Mouse (Mus musculus): ENCODE results near the gene Mllt3. TPM values are rescaled to one million over a fixed set of nuclear protein-coding genes. Genes with fewer than 3 reads are reported as not detected.

The Mllt3 gene
- polyA plus RNA-seq, 1 experiment from 2014 or later = 81.7 TPM

- H3K4me3 ChIP-seq (replicated peaks) = no peak overlapping the region
- ATAC-seq (ENCODE audit: low FRiP score) = no peak
- no peaks in the 10 kb centered on the region for H3K27me3 ChIP-seq
- peaks cover 19% of the 10 kb centered on the region for H3K36me3 ChIP-seq (replicated peaks)
- WGBS = 79% methylated on average over 2 of the region's 2 CpGs
- no peaks in the 10 kb centered on the region for H3K9me3 ChIP-seq
- peaks cover 12% of the 10 kb centered on the region for H3K4me1 ChIP-seq
- H3K4me2 ChIP-seq = no peak overlapping the region
- no peak overlapping the region for H3K27ac ChIP-seq
- H3K9ac ChIP-seq = no peak overlapping the region
Measured at GRCm38 (mm10) chr4:87783809-87784208, 249.4 kb downstream of the Mllt3 start.

GRCm38 (mm10) chr4:87781971-87782370 is 251.2 kb downstream of the Mllt3 start:
- 94% methylated on average over 5 of the region's 5 CpGs for WGBS
- Histone ChIP-seq H3K4me2 (no peak overlapping the region), H3K9ac (no peak overlapping the region), H3K4me1 (peaks cover 12% of the 10 kb centered on the region), H3K27me3 (no peaks in the 10 kb centered on the region), H3K9me3 (no peaks in the 10 kb centered on the region), H3K4me3 (replicated peaks) (no peak overlapping the region), H3K36me3 (replicated peaks) (peaks cover 14% of the 10 kb centered on the region), H3K27ac (no peak overlapping the region)
- ATAC-seq (ENCODE audit: low FRiP score) = no peak

- Histone ChIP-seq H3K4me3 (replicated peaks) (no peak overlapping the region), H3K9ac (no peak overlapping the region), H3K4me2 (no peak overlapping the region), H3K4me1 (no peaks in the 10 kb centered on the region), H3K36me3 (replicated peaks) (peaks cover 22% of the 10 kb centered on the region), H3K27ac (no peak overlapping the region), H3K27me3 (no peaks in the 10 kb centered on the region), H3K9me3 (no peaks in the 10 kb centered on the region)
- no peak for ATAC-seq (ENCODE audit: low FRiP score)
- WGBS = 97% methylated on average over 2 of the region's 2 CpGs
Measured at GRCm38 (mm10) chr4:87775721-87776120, 257.4 kb downstream of the Mllt3 start.

- Histone ChIP-seq H3K27me3 (no peaks in the 10 kb centered on the region), H3K9me3 (no peaks in the 10 kb centered on the region), H3K4me3 (replicated peaks) (no peak overlapping the region), H3K4me2 (no peak overlapping the region), H3K27ac (no peak overlapping the region), H3K36me3 (replicated peaks) (peaks cover 22% of the 10 kb centered on the region), H3K9ac (no peak overlapping the region), H3K4me1 (no peaks in the 10 kb centered on the region)
- no peak for ATAC-seq (ENCODE audit: low FRiP score)
- 94% methylated on average over 4 of the region's 4 CpGs for WGBS
Measured at GRCm38 (mm10) chr4:87774515-87774914, 258.6 kb downstream of the Mllt3 start.

GRCm38 (mm10) chr4:87767711-87768561 is 265.2 kb downstream of the Mllt3 start:
- ATAC-seq (ENCODE audit: low FRiP score) = peak; percentile 84
- no peaks in the 10 kb centered on the region for H3K9me3 ChIP-seq
- no peaks in the 10 kb centered on the region for H3K27me3 ChIP-seq
- H3K9ac ChIP-seq = no peak overlapping the region
- peaks cover 6% of the 10 kb centered on the region for H3K36me3 ChIP-seq (replicated peaks)
- peak overlapping the region; percentile 53; the same call in 1 of the 2 replicates for H3K27ac ChIP-seq
- no peak overlapping the region for H3K4me3 ChIP-seq (replicated peaks)
- H3K4me2 ChIP-seq = no peak overlapping the region; the same call in 1 of the 2 replicates
- WGBS = 33% methylated on average over 11 of the region's 11 CpGs
- peaks cover 16% of the 10 kb centered on the region for H3K4me1 ChIP-seq

GRCm38 (mm10) chr4:87765729-87766128 is 267.4 kb downstream of the Mllt3 start:
- Histone ChIP-seq H3K27me3 (no peaks in the 10 kb centered on the region), H3K4me2 (no peak overlapping the region), H3K4me3 (replicated peaks) (no peak overlapping the region), H3K27ac (no peak overlapping the region), H3K9me3 (no peaks in the 10 kb centered on the region), H3K4me1 (peaks cover 16% of the 10 kb centered on the region), H3K36me3 (replicated peaks) (no peaks in the 10 kb centered on the region), H3K9ac (no peak overlapping the region)
- ATAC-seq (ENCODE audit: low FRiP score) = no peak
- WGBS = 74% methylated on average over 3 of the region's 3 CpGs

GRCm38 (mm10) chr4:87761075-87761474 is 272.1 kb downstream of the Mllt3 start:
- Histone ChIP-seq H3K27me3 (no peaks in the 10 kb centered on the region), H3K9ac (no peak overlapping the region), H3K4me1 (no peaks in the 10 kb centered on the region), H3K4me2 (no peak overlapping the region), H3K4me3 (replicated peaks) (no peak overlapping the region), H3K36me3 (replicated peaks) (no peaks in the 10 kb centered on the region), H3K9me3 (no peaks in the 10 kb centered on the region), H3K27ac (no peak overlapping the region)
- ATAC-seq (ENCODE audit: low FRiP score) = no peak
- 82% methylated on average over 2 of the region's 2 CpGs for WGBS

GRCm38 (mm10) chr4:87760297-87760696 is 272.9 kb downstream of the Mllt3 start:
- Histone ChIP-seq H3K9ac (no peak overlapping the region), H3K27me3 (no peaks in the 10 kb centered on the region), H3K27ac (no peak overlapping the region), H3K9me3 (no peaks in the 10 kb centered on the region), H3K36me3 (replicated peaks) (no peaks in the 10 kb centered on the region), H3K4me2 (no peak overlapping the region), H3K4me1 (no peaks in the 10 kb centered on the region), H3K4me3 (replicated peaks) (no peak overlapping the region)
- ATAC-seq (ENCODE audit: low FRiP score) = no peak
- 86% methylated on average over 1 of the region's 1 CpGs for WGBS

GRCm38 (mm10) chr4:87759625-87760024 is 273.5 kb downstream of the Mllt3 start:
- Histone ChIP-seq H3K4me1 (no peaks in the 10 kb centered on the region), H3K9me3 (no peaks in the 10 kb centered on the region), H3K36me3 (replicated peaks) (no peaks in the 10 kb centered on the region), H3K9ac (no peak overlapping the region), H3K27ac (no peak overlapping the region), H3K4me2 (no peak overlapping the region), H3K4me3 (replicated peaks) (no peak overlapping the region), H3K27me3 (no peaks in the 10 kb centered on the region)
- no peak for ATAC-seq (ENCODE audit: low FRiP score)
- WGBS = 89% methylated on average over 2 of the region's 2 CpGs

- Histone ChIP-seq H3K4me2 (no peak overlapping the region), H3K9ac (no peak overlapping the region), H3K4me1 (no peaks in the 10 kb centered on the region), H3K27ac (no peak overlapping the region), H3K27me3 (no peaks in the 10 kb centered on the region), H3K36me3 (replicated peaks) (no peaks in the 10 kb centered on the region), H3K4me3 (replicated peaks) (no peak overlapping the region), H3K9me3 (no peaks in the 10 kb centered on the region)
- ATAC-seq (ENCODE audit: low FRiP score) = no peak
- WGBS = 93% methylated on average over 6 of the region's 6 CpGs
Measured at GRCm38 (mm10) chr4:87759110-87759509, 274.1 kb downstream of the Mllt3 start.

- Histone ChIP-seq H3K36me3 (replicated peaks) (no peaks in the 10 kb centered on the region), H3K9me3 (no peaks in the 10 kb centered on the region), H3K27ac (no peak overlapping the region), H3K9ac (no peak overlapping the region), H3K4me1 (peaks cover 15% of the 10 kb centered on the region), H3K4me2 (no peak overlapping the region), H3K4me3 (replicated peaks) (no peak overlapping the region), H3K27me3 (peaks cover 6% of the 10 kb centered on the region)
- 97% methylated on average over 2 of the region's 2 CpGs for WGBS
- no peak for ATAC-seq (ENCODE audit: low FRiP score)
Measured at GRCm38 (mm10) chr4:87751515-87751864, 281.7 kb downstream of the Mllt3 start.

- H3K4me1 ChIP-seq = peaks cover 15% of the 10 kb centered on the region
- WGBS = 90% methylated on average over 5 of the region's 5 CpGs
Measured at GRCm38 (mm10) chr4:87750856-87751514, 282.2 kb downstream of the Mllt3 start.

More at GRCm38 (mm10) chr4:87750856-87751514, 282.2 kb downstream of the Mllt3 start:
- Histone ChIP-seq H3K4me2 (no peak overlapping the region), H3K27me3 (peaks cover 6% of the 10 kb centered on the region), H3K9ac (no peak overlapping the region), H3K36me3 (replicated peaks) (no peaks in the 10 kb centered on the region), H3K4me3 (replicated peaks) (no peak overlapping the region), H3K9me3 (no peaks in the 10 kb centered on the region), H3K27ac (no peak overlapping the region)
- no peak for ATAC-seq (ENCODE audit: low FRiP score)

All from forebrain, embryonic 12.5 days (tissue).